Mouse (Mus musculus): ENCODE results near the gene Rab1b. TPM values are rescaled to one million over a fixed set of nuclear protein-coding genes. Genes with fewer than 3 reads are reported as not detected.

Rab1b gene
- polyA plus RNA-seq, 1 experiment = 246 TPM

- H3K27me3 ChIP-seq (replicated peaks; ENCODE audit: control insufficient read depth, insufficient read depth, low read length) = no peaks in the 10 kb centered on the region
- no peak for DNase-seq
- no peak overlapping the region for H3K4me3 ChIP-seq (ENCODE audit: insufficient read depth, low read depth, low read length)
- H3K4me1 ChIP-seq (ENCODE audit: control insufficient read depth, insufficient read depth, low read length) = no peaks in the 10 kb centered on the region
- no peaks in the 10 kb centered on the region for H3K36me3 ChIP-seq (ENCODE audit: control insufficient read depth, insufficient read depth, low read length)
- 42% methylated on average over 16 of the region's 16 CpGs for WGBS
- no peak overlapping the region for H3K27ac ChIP-seq (ENCODE audit: insufficient read depth, low read depth, low read length)
- TF ChIP-seq POLR2A (IDR thresholded peaks at IDR 0.05; ENCODE audit: low read depth, low read length) (no peak), CTCF (conservative IDR thresholded peaks at IDR 0.05; ENCODE audit: insufficient read depth, insufficient read length, low read depth, low read length) (no peak)
These were observed 48.7 kb downstream of the Rab1b start for GRCm38 (mm10) chr19:5057876-5058775.

DNA sequence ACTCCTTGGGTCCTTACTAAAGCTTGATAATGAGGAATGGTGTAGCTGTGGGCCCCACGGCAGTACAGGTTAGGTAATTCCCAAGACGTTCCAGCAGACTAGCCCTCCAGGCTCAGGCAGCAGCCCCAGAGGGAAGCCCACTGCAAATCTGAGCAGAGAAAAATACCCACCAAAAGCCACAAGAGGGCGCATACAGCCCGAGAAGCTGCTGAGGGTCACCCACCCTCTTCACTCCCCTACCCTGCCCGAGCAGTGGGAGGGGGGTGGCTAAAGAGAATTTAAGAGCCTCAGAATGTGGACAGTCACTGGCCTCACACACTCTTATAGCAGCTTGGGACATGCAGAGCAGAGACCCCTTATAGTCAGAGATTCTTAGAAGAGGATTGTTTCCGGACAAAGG lies 50.6 kb downstream of the Rab1b start:
- Histone ChIP-seq H3K27me3 (replicated peaks; ENCODE audit: control insufficient read depth, insufficient read depth, low read length) (no peaks in the 10 kb centered on the region), H3K4me1 (ENCODE audit: control insufficient read depth, insufficient read depth, low read length) (no peaks in the 10 kb centered on the region), H3K4me3 (ENCODE audit: insufficient read depth, low read depth, low read length) (no peak overlapping the region), H3K36me3 (ENCODE audit: control insufficient read depth, insufficient read depth, low read length) (no peaks in the 10 kb centered on the region), H3K27ac (ENCODE audit: insufficient read depth, low read depth, low read length) (no peak overlapping the region)
- TF ChIP-seq CTCF (conservative IDR thresholded peaks at IDR 0.05; ENCODE audit: insufficient read depth, insufficient read length, low read depth, low read length) (peak; percentile 54), POLR2A (IDR thresholded peaks at IDR 0.05; ENCODE audit: low read depth, low read length) (no peak)
- DNase-seq = peak; percentile 35
- 19% methylated on average over 6 of the region's 6 CpGs for WGBS

GRCm38 (mm10) chr19:5053909-5054308 lies 53.0 kb downstream of the Rab1b start:
- 36% methylated on average over 9 of the region's 9 CpGs for WGBS
- peak; percentile 37 for DNase-seq
- TF ChIP-seq POLR2A (IDR thresholded peaks at IDR 0.05; ENCODE audit: low read depth, low read length) (no peak), CTCF (conservative IDR thresholded peaks at IDR 0.05; ENCODE audit: insufficient read depth, insufficient read length, low read depth, low read length) (peak; percentile 64)
- Histone ChIP-seq H3K27me3 (replicated peaks; ENCODE audit: control insufficient read depth, insufficient read depth, low read length) (no peaks in the 10 kb centered on the region), H3K27ac (ENCODE audit: insufficient read depth, low read depth, low read length) (no peak overlapping the region), H3K4me3 (ENCODE audit: insufficient read depth, low read depth, low read length) (no peak overlapping the region), H3K4me1 (ENCODE audit: control insufficient read depth, insufficient read depth, low read length) (no peaks in the 10 kb centered on the region; the same call in 1 of the 2 replicates), H3K36me3 (ENCODE audit: control insufficient read depth, insufficient read depth, low read length) (no peaks in the 10 kb centered on the region)

DNA sequence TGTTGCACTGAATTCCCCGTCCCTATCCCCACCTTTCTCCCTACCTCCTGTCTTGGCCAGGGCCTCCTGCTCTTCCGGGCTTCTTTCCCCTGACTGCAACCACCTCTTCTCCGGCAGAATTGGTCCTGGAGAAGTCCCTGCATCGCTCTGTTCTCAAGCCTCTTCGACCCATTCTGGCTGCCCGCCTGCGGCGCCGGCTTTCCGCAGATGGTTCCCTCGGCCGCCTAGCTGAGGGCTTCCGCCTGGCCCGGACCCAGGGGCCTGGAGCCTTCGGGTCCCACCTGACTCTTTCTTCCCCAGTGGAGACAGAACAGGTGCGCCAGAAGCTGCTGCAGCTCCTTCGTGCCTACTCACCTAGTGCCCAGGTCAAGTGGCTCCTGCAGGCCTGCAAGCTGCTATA lies 54.0 kb downstream of the Rab1b start:
- Histone ChIP-seq H3K4me3 (ENCODE audit: insufficient read depth, low read depth, low read length) (no peak overlapping the region), H3K27ac (ENCODE audit: insufficient read depth, low read depth, low read length) (no peak overlapping the region), H3K27me3 (replicated peaks; ENCODE audit: control insufficient read depth, insufficient read depth, low read length) (no peaks in the 10 kb centered on the region), H3K36me3 (ENCODE audit: control insufficient read depth, insufficient read depth, low read length) (no peaks in the 10 kb centered on the region), H3K4me1 (ENCODE audit: control insufficient read depth, insufficient read depth, low read length) (no peaks in the 10 kb centered on the region; the same call in 1 of the 2 replicates)
- no peak for TF ChIP-seq POLR2A (IDR thresholded peaks at IDR 0.05; ENCODE audit: low read depth, low read length)
- no peak for TF ChIP-seq CTCF (conservative IDR thresholded peaks at IDR 0.05; ENCODE audit: insufficient read depth, insufficient read length, low read depth, low read length)
- 85% methylated on average over 17 of the region's 17 CpGs for WGBS
- DNase-seq = no peak

- TF ChIP-seq POLR2A (IDR thresholded peaks at IDR 0.05; ENCODE audit: low read depth, low read length) (no peak), CTCF (conservative IDR thresholded peaks at IDR 0.05; ENCODE audit: insufficient read depth, insufficient read length, low read depth, low read length) (no peak)
- no peaks in the 10 kb centered on the region for H3K27me3 ChIP-seq (replicated peaks; ENCODE audit: control insufficient read depth, insufficient read depth, low read length)
- WGBS = 51% methylated on average over 25 of the region's 25 CpGs
- H3K36me3 ChIP-seq (ENCODE audit: control insufficient read depth, insufficient read depth, low read length) = no peaks in the 10 kb centered on the region
- H3K4me3 ChIP-seq (ENCODE audit: insufficient read depth, low read depth, low read length) = no peak overlapping the region
- no peaks in the 10 kb centered on the region; the same call in 1 of the 2 replicates for H3K4me1 ChIP-seq (ENCODE audit: control insufficient read depth, insufficient read depth, low read length)
- DNase-seq = no peak
- H3K27ac ChIP-seq (ENCODE audit: insufficient read depth, low read depth, low read length) = no peak overlapping the region
These were observed 54.6 kb downstream of the Rab1b start for GRCm38 (mm10) chr19:5052166-5052822.

DNA sequence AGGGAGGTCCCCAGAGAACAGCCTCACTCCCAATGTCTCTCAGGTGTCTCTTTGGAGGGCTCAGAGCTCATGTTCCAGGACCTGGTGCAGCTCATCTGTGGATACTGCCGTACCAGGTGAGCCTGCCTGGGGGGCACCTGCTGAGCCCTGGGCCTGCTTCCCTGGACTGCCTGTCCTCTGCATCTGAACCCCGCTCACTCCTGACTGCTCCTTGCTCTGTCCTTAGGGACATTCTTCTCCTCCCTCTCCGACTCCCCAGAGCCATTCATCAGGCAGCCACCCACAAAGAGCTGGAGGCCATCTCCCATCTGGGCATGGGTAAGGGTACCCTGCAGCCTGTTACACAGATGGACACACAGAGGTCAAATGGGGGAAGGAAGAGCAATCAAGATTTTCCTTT lies 55.4 kb downstream of the Rab1b start:
- Histone ChIP-seq H3K36me3 (ENCODE audit: control insufficient read depth, insufficient read depth, low read length) (no peaks in the 10 kb centered on the region), H3K4me1 (ENCODE audit: control insufficient read depth, insufficient read depth, low read length) (no peaks in the 10 kb centered on the region; the same call in 1 of the 2 replicates), H3K27me3 (replicated peaks; ENCODE audit: control insufficient read depth, insufficient read depth, low read length) (no peaks in the 10 kb centered on the region), H3K4me3 (ENCODE audit: insufficient read depth, low read depth, low read length) (no peak overlapping the region), H3K27ac (ENCODE audit: insufficient read depth, low read depth, low read length) (no peak overlapping the region)
- DNase-seq = no peak
- WGBS = 64% methylated on average over 3 of the region's 3 CpGs
- TF ChIP-seq CTCF (conservative IDR thresholded peaks at IDR 0.05; ENCODE audit: insufficient read depth, insufficient read length, low read depth, low read length) = no peak
- no peak for TF ChIP-seq POLR2A (IDR thresholded peaks at IDR 0.05; ENCODE audit: low read depth, low read length)

GRCm38 (mm10) chr19:5051031-5051430 lies 55.8 kb downstream of the Rab1b start:
- 19% methylated on average over 17 of the region's 17 CpGs for WGBS
- H3K36me3 ChIP-seq (ENCODE audit: control insufficient read depth, insufficient read depth, low read length) = no peaks in the 10 kb centered on the region
- no peak for TF ChIP-seq POLR2A (IDR thresholded peaks at IDR 0.05; ENCODE audit: low read depth, low read length)
- TF ChIP-seq CTCF (conservative IDR thresholded peaks at IDR 0.05; ENCODE audit: insufficient read depth, insufficient read length, low read depth, low read length) = no peak
- no peaks in the 10 kb centered on the region; the same call in 1 of the 2 replicates for H3K4me1 ChIP-seq (ENCODE audit: control insufficient read depth, insufficient read depth, low read length)
- no peak for DNase-seq
- H3K27me3 ChIP-seq (replicated peaks; ENCODE audit: control insufficient read depth, insufficient read depth, low read length) = no peaks in the 10 kb centered on the region
- H3K4me3 ChIP-seq (ENCODE audit: insufficient read depth, low read depth, low read length) = peak overlapping the region; percentile 43
- H3K27ac ChIP-seq (ENCODE audit: insufficient read depth, low read depth, low read length) = no peak overlapping the region

Data from kidney, adult 2 months (tissue).